In the genomic region with DNA sequence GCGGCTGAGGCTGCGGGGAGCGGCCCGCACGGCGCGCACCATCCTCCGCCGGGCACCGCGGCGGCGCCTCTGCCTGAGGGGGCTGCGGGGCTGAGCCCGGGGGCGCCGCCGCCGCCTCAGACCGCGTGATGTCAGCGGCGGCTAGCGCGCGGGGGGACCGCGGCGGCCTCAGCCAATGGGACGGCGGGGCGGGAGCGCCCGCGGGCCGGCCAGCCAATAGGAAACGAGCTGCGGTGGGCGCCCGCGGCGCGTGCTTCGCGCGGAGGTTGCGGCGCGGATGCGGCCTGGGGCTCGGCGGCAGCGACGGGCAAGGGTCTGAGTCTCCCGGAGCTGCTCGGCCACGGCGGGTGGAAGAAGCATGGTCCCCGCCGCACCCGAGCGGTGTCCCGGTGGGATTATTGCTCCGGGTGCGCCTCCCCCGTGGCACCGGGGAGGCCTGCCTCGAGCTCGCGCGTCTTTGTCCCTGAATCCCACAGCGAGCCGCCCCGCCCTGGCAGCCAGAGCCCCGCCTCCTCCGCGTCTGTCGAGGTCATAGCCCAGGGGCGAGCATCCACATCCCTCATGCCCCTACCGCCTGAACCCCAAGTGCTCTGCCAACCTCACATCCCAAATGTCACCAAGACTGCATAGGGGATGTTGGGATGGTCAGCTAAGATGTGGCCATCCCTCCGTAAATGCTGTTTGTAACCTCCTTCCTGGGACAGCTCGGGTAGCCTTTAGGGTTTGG, we compare ENCODE assay signal across 8 mouse cellular contexts. TPM values are rescaled to one million over a fixed set of nuclear protein-coding genes. Genes with fewer than 3 reads are reported as not detected.
DNase-seq lines count a peak whose midpoint lies in the region; ATAC-seq and TF ChIP-seq lines count a peak whose summit lies in the region.

A gene (minus strand): TSS at position 129 of the 727 bp plus-strand sequence.

- no peaks in the 10 kb centered on the region for H3K9me3 ChIP-seq in embryonic facial prominence, embryonic 13.5 days
- H3K9me3 ChIP-seq in limb, embryonic 14.5 days (ENCODE audit: control insufficient read depth, low read length), result no peaks in the 10 kb centered on the region
- no peaks in the 10 kb centered on the region for H3K9me3 ChIP-seq in midbrain, embryonic 15.5 days

- H3K27me3 ChIP-seq in embryonic facial prominence, embryonic 13.5 days, result no peaks in the 10 kb centered on the region
- H3K27me3 ChIP-seq in limb, embryonic 14.5 days (ENCODE audit: control insufficient read depth, insufficient read depth, low read length), result no peaks in the 10 kb centered on the region
- H3K27me3 ChIP-seq in midbrain, embryonic 15.5 days (replicated peaks), result no peaks in the 10 kb centered on the region

- peaks cover 40% of the 10 kb centered on the region for H3K4me1 ChIP-seq in embryonic facial prominence, embryonic 13.5 days
- peaks cover 17% of the 10 kb centered on the region for H3K4me1 ChIP-seq in limb, embryonic 14.5 days (ENCODE audit: control insufficient read depth, insufficient read depth, low read length)
- H3K4me1 ChIP-seq in midbrain, embryonic 15.5 days, result peaks cover 24% of the 10 kb centered on the region

- DNase-seq in layer of hippocampus, adult 11-12 months (ENCODE audit: low spot score), result peak; percentile 85
- DNase-seq in layer of hippocampus, adult 9-10 months (ENCODE audit: low spot score), result no peak
- peak; percentile 85 to 90 for DNase-seq in heart, adult 18-20 months
- DNase-seq in kidney, adult 18-20 months, result peak; percentile 81
- peak; percentile 78 for DNase-seq in limb, embryonic 14.5 days (ENCODE audit: low spot score)
- peak; percentile 75 to 83 for DNase-seq in spleen, adult 18-20 months

- H3K27ac ChIP-seq in embryonic facial prominence, embryonic 13.5 days, result peak within 1 kb of the TSS; percentile 74
- peak within 1 kb of the TSS; percentile 58; the same call in 1 of the 2 replicates for H3K27ac ChIP-seq in limb, embryonic 14.5 days (replicated peaks; ENCODE audit: low read depth, low read length)
- peak within 1 kb of the TSS; percentile 95 for H3K27ac ChIP-seq in midbrain, embryonic 15.5 days

- H3K9ac ChIP-seq in embryonic facial prominence, embryonic 13.5 days, result peak within 1 kb of the TSS; percentile 85
- peak within 1 kb of the TSS; percentile 83 for H3K9ac ChIP-seq in limb, embryonic 14.5 days (ENCODE audit: low read depth, low read length, severe bottlenecking)
- peak within 1 kb of the TSS; percentile 68 for H3K9ac ChIP-seq in midbrain, embryonic 15.5 days

- 0 out of 2 replicates have a peak, but pooled peaks cover 3% of the 10 kb centered on the region for H3K36me3 ChIP-seq in embryonic facial prominence, embryonic 13.5 days
- no peaks in the 10 kb centered on the region for H3K36me3 ChIP-seq in limb, embryonic 14.5 days (ENCODE audit: control insufficient read depth, insufficient read depth, low read length)
- no peaks in the 10 kb centered on the region for H3K36me3 ChIP-seq in midbrain, embryonic 15.5 days (replicated peaks)

- H3K4me3 ChIP-seq in embryonic facial prominence, embryonic 13.5 days, result peak within 1 kb of the TSS; percentile 76
- peak within 1 kb of the TSS; percentile 78 for H3K4me3 ChIP-seq in limb, embryonic 14.5 days (replicated peaks; ENCODE audit: low read length)
- peak within 1 kb of the TSS; percentile 67 for H3K4me3 ChIP-seq in midbrain, embryonic 15.5 days

- ATAC-seq in embryonic facial prominence, embryonic 13.5 days (ENCODE audit: insufficient number of reproducible peaks, insufficient read depth, low FRiP score, low TSS enrichment, low read depth), result peak; percentile 86
- peak; percentile 97 for ATAC-seq in limb, embryonic 14.5 days (ENCODE audit: low FRiP score, low read depth)
- ATAC-seq in midbrain, embryonic 15.5 days (replicated peaks), result peak; percentile 97

- 2% methylated on average over 81 of the region's 82 CpGs for WGBS in embryonic facial prominence, embryonic 13.5 days
- WGBS in limb, embryonic 14.5 days, result 2% methylated on average over 58 of the region's 82 CpGs
- 2% methylated on average over 76 of the region's 82 CpGs for WGBS in midbrain, embryonic 15.5 days

- TF ChIP-seq POLR2A in limb, embryonic 14.5 days (IDR thresholded peaks at IDR 0.05; ENCODE audit: borderline replicate concordance, extremely low read depth, insufficient read depth, insufficient read length), result 0 out of 2 replicates have a peak, but pooled peaks have one; percentile 48

- peak within 1 kb of the TSS; percentile 99 for H3K4me2 ChIP-seq in embryonic facial prominence, embryonic 13.5 days
- H3K4me2 ChIP-seq in limb, embryonic 14.5 days (replicated peaks; ENCODE audit: low read depth, low read length, severe bottlenecking), result peak within 1 kb of the TSS; percentile 100
- H3K4me2 ChIP-seq in midbrain, embryonic 15.5 days, result peak within 1 kb of the TSS; percentile 76

RNA-seq across cellular contexts. Expression of the gene that starts here (rescaled TPM):
- polyA plus RNA-seq in embryonic facial prominence, embryonic 13.5 days (2015; fragmentation: Nextera tagmentation; extraction: Ambion mirVana), result 10.2 and 16.5 TPM in 2 replicates
- 1 to 10 TPM; 5.8 to 7.2 TPM for total RNA-seq in heart, adult 18-20 months (2021)
- polyA plus RNA-seq in limb, embryonic 14.5 days (2012; rRNA removed), result 20.1 and 23.2 TPM in 2 replicates
- polyA plus RNA-seq in limb, embryonic 14.5 days (2014; fragmentation: Nextera tagmentation; extraction: Ambion mirVana), result 17.3 and 19.7 TPM in 2 replicates
- 66.1 and 68.0 TPM in 2 replicates for polyA plus RNA-seq in midbrain, embryonic 15.5 days (2015; fragmentation: Nextera tagmentation; extraction: Ambion mirVana)
